Mouse (Mus musculus): ENCODE data around the gene Ang2.
A peak's percentile ranks its signal among the peaks of the same experiment; 100 is the strongest.

Ang2 gene

GRCm38 (mm10) chr14:51150206-51150831 lies 48.6 kb downstream of the Ang2 start:
- no peak for DNase-seq (ENCODE audit: low spot score)

- DNase-seq (ENCODE audit: low spot score): no peak
Observed at GRCm38 (mm10) chr14:51149164-51149563, 49.8 kb downstream of the Ang2 start.

- no peak for DNase-seq (ENCODE audit: low spot score)
Observed at GRCm38 (mm10) chr14:51148006-51148405, 50.9 kb downstream of the Ang2 start.

GRCm38 (mm10) chr14:51146685-51147084 lies 52.3 kb downstream of the Ang2 start, which contains the start of gene Rnase1:
Gene Rnase1 (minus strand): TSS chr14:51146785.
- DNase-seq (ENCODE audit: low spot score): no peak

- DNase-seq (ENCODE audit: low spot score): peak; percentile 15
Observed at GRCm38 (mm10) chr14:51145521-51145920, 53.4 kb downstream of the Ang2 start.
